Mouse (Mus musculus) embryo, embryonic 9.5 days (tissue): ENCODE data around the gene Rcor1.

Experiments
- DNase-seq: peaks from one replicate; pipeline ENCODE4 v3.0.0-alpha.2; 2017; ENCODE audit errors: extremely low spot score

The Rcor1 gene

DNA sequence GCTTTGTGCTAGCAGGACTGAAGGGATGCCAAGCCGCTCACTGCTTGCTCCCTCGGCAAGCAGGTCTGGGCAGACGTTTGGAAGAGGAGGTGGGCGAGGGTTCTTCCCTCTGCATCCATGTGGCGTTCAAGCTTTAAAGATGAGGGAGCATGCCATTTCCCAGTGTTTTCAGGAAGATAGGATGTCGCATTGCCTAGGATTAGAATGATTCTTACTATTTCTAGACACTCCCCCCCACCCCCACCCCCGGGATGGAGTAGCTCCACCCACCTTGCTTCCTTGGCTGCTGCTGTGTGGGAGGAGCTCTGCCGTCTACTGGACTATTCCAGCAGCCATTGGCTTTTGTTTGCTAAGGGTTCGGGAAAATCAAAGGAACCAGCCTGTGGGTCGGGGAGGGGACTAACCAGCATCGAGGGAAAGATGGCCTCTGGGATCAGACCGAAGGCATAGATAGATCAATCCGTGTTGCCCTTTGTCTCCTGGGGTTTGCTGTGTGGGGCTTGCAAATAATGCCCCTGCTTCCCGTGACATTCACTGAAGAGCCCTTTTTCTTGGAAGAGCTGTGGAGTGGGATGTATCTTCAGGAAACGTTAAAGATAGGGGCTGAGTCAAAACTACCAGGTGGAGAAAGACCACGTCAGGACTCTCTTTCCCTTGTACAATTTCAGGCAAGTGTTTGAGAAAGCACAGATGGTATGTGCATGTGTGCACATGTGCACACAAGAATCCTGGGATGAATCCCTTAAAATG, 123.3 kb downstream of the Rcor1 start:
- peak; percentile 69 for DNase-seq

DNA sequence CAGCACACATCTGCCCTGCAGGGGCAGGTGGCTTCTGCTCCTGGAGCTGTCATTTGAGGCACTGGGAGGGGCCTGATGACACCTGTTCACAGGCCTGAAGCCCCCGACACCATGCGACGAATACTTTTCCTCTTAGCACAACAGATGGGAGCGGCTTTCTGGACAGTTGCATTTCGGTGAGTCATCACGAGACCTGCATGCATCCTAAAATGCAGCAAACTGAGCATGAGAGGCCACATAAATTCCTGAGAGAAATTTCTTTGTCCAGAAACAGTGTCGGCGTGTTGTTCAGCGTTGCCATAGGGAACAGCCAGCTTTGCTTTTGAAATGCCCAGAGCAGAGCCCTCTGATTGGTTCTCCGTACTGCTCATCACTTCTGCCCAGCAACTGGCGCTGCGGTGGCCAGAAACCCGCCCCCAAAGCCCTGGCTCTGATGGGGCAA, 125.2 kb downstream of the Rcor1 start:
- peak; percentile 87 for DNase-seq

DNA sequence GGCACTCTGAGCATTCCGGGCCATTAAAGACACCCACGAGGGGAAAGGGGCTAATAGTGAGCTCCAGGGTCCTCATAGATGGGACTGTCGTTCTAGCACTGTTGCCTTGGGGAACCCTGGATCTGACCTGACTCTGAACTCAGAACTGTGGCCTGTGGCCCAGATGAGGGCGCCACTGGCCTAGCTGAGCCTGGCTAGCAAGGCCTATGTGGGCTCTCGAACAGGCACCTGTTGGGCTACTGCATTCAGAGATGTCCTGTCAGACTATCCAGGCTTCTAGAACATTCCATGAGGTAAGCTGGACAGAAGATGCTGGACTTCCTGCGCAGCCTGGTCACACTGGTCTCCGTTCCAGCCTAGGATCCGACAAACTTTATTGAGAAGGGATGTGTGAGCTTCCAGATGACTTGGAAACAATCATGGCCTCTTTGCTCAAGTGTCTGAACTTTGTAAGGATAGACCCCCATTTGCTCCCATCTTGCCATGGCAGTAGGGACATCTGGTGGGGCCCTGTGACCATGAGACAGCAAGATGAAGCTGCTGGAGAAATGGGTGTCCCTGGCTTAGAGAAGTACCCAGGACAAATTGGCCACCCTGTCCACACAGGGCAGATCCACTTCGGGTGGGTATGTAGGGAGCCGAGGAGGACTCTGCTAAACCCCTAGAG, 126.1 kb downstream of the Rcor1 start:
- peak; percentile 44 for DNase-seq
